Mouse (Mus musculus): ENCODE data around the gene Adgrg1. TPM values are rescaled to one million over a fixed set of nuclear protein-coding genes. Genes with fewer than 3 reads are reported as not detected.

Adgrg1 gene
- 133 and 140 TPM in 2 replicates for polyA plus RNA-seq (2014; fragmentation: Nextera tagmentation; extraction: Ambion mirVana)

GRCm38 (mm10) chr8:94974467-94975165, at the start of gene Adgrg1:
Gene Adgrg1, plus strand, starts transcription at chr8:94974751.
- no peak within 1 kb of the TSS for H3K4me3 ChIP-seq (ENCODE audit: low read depth, low read length)
- H3K36me3 ChIP-seq (ENCODE audit: control insufficient read depth, insufficient read depth, low read length): no peaks in the 10 kb centered on the region
- DNase-seq (ENCODE audit: low spot score) (no peak), ATAC-seq (ENCODE audit: insufficient read depth, low FRiP score, low TSS enrichment) (no peak)
- 48% methylated on average over 7 of the region's 7 CpGs for WGBS
- H3K4me1 ChIP-seq (ENCODE audit: control insufficient read depth, insufficient read depth, low read length): peaks cover 16% of the 10 kb centered on the region
- no peak within 1 kb of the TSS for H3K4me2 ChIP-seq (ENCODE audit: low read depth)
- H3K9ac ChIP-seq (ENCODE audit: low read length): no peak within 1 kb of the TSS
- no peaks in the 10 kb centered on the region for H3K9me3 ChIP-seq (ENCODE audit: control insufficient read depth, low read length)
- 0 out of 2 replicates have a peak, but pooled peaks cover 5% of the 10 kb centered on the region for H3K27me3 ChIP-seq (ENCODE audit: control insufficient read depth, insufficient read depth, low read length)
- no peak within 1 kb of the TSS for H3K27ac ChIP-seq (ENCODE audit: low read depth, low read length)

- 86% methylated on average over 3 of the region's 3 CpGs for WGBS
- H3K4me1 ChIP-seq (ENCODE audit: control insufficient read depth, insufficient read depth, low read length): no peaks in the 10 kb centered on the region
- no peaks in the 10 kb centered on the region for H3K9me3 ChIP-seq (ENCODE audit: control insufficient read depth, low read length)
- no peak overlapping the region for H3K27ac ChIP-seq (ENCODE audit: low read depth, low read length)
- ATAC-seq (ENCODE audit: insufficient read depth, low FRiP score, low TSS enrichment) (no peak), DNase-seq (ENCODE audit: low spot score) (no peak)
- no peak overlapping the region for H3K9ac ChIP-seq (ENCODE audit: low read length)
- H3K36me3 ChIP-seq (ENCODE audit: control insufficient read depth, insufficient read depth, low read length): no peaks in the 10 kb centered on the region
- no peaks in the 10 kb centered on the region for H3K27me3 ChIP-seq (ENCODE audit: control insufficient read depth, insufficient read depth, low read length)
- H3K4me3 ChIP-seq (ENCODE audit: low read depth, low read length): no peak overlapping the region
- no peak overlapping the region for H3K4me2 ChIP-seq (ENCODE audit: low read depth)
These were observed 46.3 kb upstream of the Adgrg1 start for GRCm38 (mm10) chr8:94928227-94928626.

- no peaks in the 10 kb centered on the region for H3K9me3 ChIP-seq (ENCODE audit: control insufficient read depth, low read length)
- H3K27me3 ChIP-seq (ENCODE audit: control insufficient read depth, insufficient read depth, low read length): no peaks in the 10 kb centered on the region
- no peak for ATAC-seq (ENCODE audit: insufficient read depth, low FRiP score, low TSS enrichment)
- no peak overlapping the region for H3K4me2 ChIP-seq (ENCODE audit: low read depth)
- H3K9ac ChIP-seq (ENCODE audit: low read length): no peak overlapping the region
- no peaks in the 10 kb centered on the region for H3K4me1 ChIP-seq (ENCODE audit: control insufficient read depth, insufficient read depth, low read length)
- H3K36me3 ChIP-seq (ENCODE audit: control insufficient read depth, insufficient read depth, low read length): no peaks in the 10 kb centered on the region
- WGBS: 62% methylated on average over 5 of the region's 5 CpGs
- no peak overlapping the region for H3K27ac ChIP-seq (ENCODE audit: low read depth, low read length)
- DNase-seq (ENCODE audit: low spot score): no peak
- no peak overlapping the region for H3K4me3 ChIP-seq (ENCODE audit: low read depth, low read length)
These were observed 40.6 kb upstream of the Adgrg1 start for GRCm38 (mm10) chr8:94933918-94934317.

GRCm38 (mm10) chr8:94935172-94935571, 39.4 kb upstream of the Adgrg1 start:
- Histone ChIP-seq H3K27ac (ENCODE audit: low read depth, low read length) (no peak overlapping the region), H3K4me2 (ENCODE audit: low read depth) (no peak overlapping the region), H3K4me1 (ENCODE audit: control insufficient read depth, insufficient read depth, low read length) (no peaks in the 10 kb centered on the region), H3K4me3 (ENCODE audit: low read depth, low read length) (no peak overlapping the region), H3K27me3 (ENCODE audit: control insufficient read depth, insufficient read depth, low read length) (no peaks in the 10 kb centered on the region), H3K9ac (ENCODE audit: low read length) (no peak overlapping the region), H3K36me3 (ENCODE audit: control insufficient read depth, insufficient read depth, low read length) (no peaks in the 10 kb centered on the region), H3K9me3 (ENCODE audit: control insufficient read depth, low read length) (no peaks in the 10 kb centered on the region)
- WGBS: 81% methylated on average over 3 of the region's 3 CpGs
- no peak for ATAC-seq (ENCODE audit: insufficient read depth, low FRiP score, low TSS enrichment)
- DNase-seq (ENCODE audit: low spot score): no peak

- Histone ChIP-seq H3K27me3 (ENCODE audit: control insufficient read depth, insufficient read depth, low read length) (no peaks in the 10 kb centered on the region), H3K4me2 (ENCODE audit: low read depth) (no peak overlapping the region), H3K4me3 (ENCODE audit: low read depth, low read length) (no peak overlapping the region), H3K36me3 (ENCODE audit: control insufficient read depth, insufficient read depth, low read length) (no peaks in the 10 kb centered on the region), H3K27ac (ENCODE audit: low read depth, low read length) (no peak overlapping the region), H3K9ac (ENCODE audit: low read length) (no peak overlapping the region), H3K4me1 (ENCODE audit: control insufficient read depth, insufficient read depth, low read length) (no peaks in the 10 kb centered on the region), H3K9me3 (ENCODE audit: control insufficient read depth, low read length) (no peaks in the 10 kb centered on the region)
- WGBS: 15% methylated on average over 6 of the region's 6 CpGs
- peak; percentile 75 for DNase-seq (ENCODE audit: low spot score)
- no peak for ATAC-seq (ENCODE audit: insufficient read depth, low FRiP score, low TSS enrichment)
These were observed 32.0 kb upstream of the Adgrg1 start for GRCm38 (mm10) chr8:94942566-94942965.

GRCm38 (mm10) chr8:94945185-94945584, 29.4 kb upstream of the Adgrg1 start:
- Histone ChIP-seq H3K9ac (ENCODE audit: low read length) (no peak overlapping the region), H3K4me3 (ENCODE audit: low read depth, low read length) (no peak overlapping the region), H3K4me2 (ENCODE audit: low read depth) (no peak overlapping the region), H3K9me3 (ENCODE audit: control insufficient read depth, low read length) (no peaks in the 10 kb centered on the region), H3K36me3 (ENCODE audit: control insufficient read depth, insufficient read depth, low read length) (no peaks in the 10 kb centered on the region), H3K27me3 (ENCODE audit: control insufficient read depth, insufficient read depth, low read length) (no peaks in the 10 kb centered on the region), H3K27ac (ENCODE audit: low read depth, low read length) (no peak overlapping the region), H3K4me1 (ENCODE audit: control insufficient read depth, insufficient read depth, low read length) (no peaks in the 10 kb centered on the region)
- WGBS: 58% methylated on average over 6 of the region's 6 CpGs
- DNase-seq (ENCODE audit: low spot score) (no peak), ATAC-seq (ENCODE audit: insufficient read depth, low FRiP score, low TSS enrichment) (no peak)

- no peak overlapping the region for H3K4me3 ChIP-seq (ENCODE audit: low read depth, low read length)
- H3K4me2 ChIP-seq (ENCODE audit: low read depth): no peak overlapping the region
- H3K27me3 ChIP-seq (ENCODE audit: control insufficient read depth, insufficient read depth, low read length): no peaks in the 10 kb centered on the region
- 70% methylated on average over 4 of the region's 4 CpGs for WGBS
- H3K4me1 ChIP-seq (ENCODE audit: control insufficient read depth, insufficient read depth, low read length): no peaks in the 10 kb centered on the region
- ATAC-seq (ENCODE audit: insufficient read depth, low FRiP score, low TSS enrichment) (no peak), DNase-seq (ENCODE audit: low spot score) (no peak)
- H3K9me3 ChIP-seq (ENCODE audit: control insufficient read depth, low read length): no peaks in the 10 kb centered on the region
- no peaks in the 10 kb centered on the region for H3K36me3 ChIP-seq (ENCODE audit: control insufficient read depth, insufficient read depth, low read length)
- H3K27ac ChIP-seq (ENCODE audit: low read depth, low read length): no peak overlapping the region
- H3K9ac ChIP-seq (ENCODE audit: low read length): no peak overlapping the region
These were observed 26.1 kb upstream of the Adgrg1 start for GRCm38 (mm10) chr8:94948421-94948820.

- no peak overlapping the region for H3K9ac ChIP-seq (ENCODE audit: low read length)
- H3K27ac ChIP-seq (ENCODE audit: low read depth, low read length): no peak overlapping the region
- no peak overlapping the region for H3K4me2 ChIP-seq (ENCODE audit: low read depth)
- WGBS: 89% methylated on average over 4 of the region's 4 CpGs
- no peaks in the 10 kb centered on the region for H3K27me3 ChIP-seq (ENCODE audit: control insufficient read depth, insufficient read depth, low read length)
- H3K9me3 ChIP-seq (ENCODE audit: control insufficient read depth, low read length): no peaks in the 10 kb centered on the region
- DNase-seq (ENCODE audit: low spot score): no peak
- H3K4me3 ChIP-seq (ENCODE audit: low read depth, low read length): no peak overlapping the region
- no peak for ATAC-seq (ENCODE audit: insufficient read depth, low FRiP score, low TSS enrichment)
- no peaks in the 10 kb centered on the region for H3K4me1 ChIP-seq (ENCODE audit: control insufficient read depth, insufficient read depth, low read length)
- H3K36me3 ChIP-seq (ENCODE audit: control insufficient read depth, insufficient read depth, low read length): no peaks in the 10 kb centered on the region
These were observed 25.5 kb upstream of the Adgrg1 start for GRCm38 (mm10) chr8:94949010-94949409.

GRCm38 (mm10) chr8:94950046-94950445, 24.5 kb upstream of the Adgrg1 start:
- no peak overlapping the region for H3K4me3 ChIP-seq (ENCODE audit: low read depth, low read length)
- peak; percentile 77 for DNase-seq (ENCODE audit: low spot score)
- no peaks in the 10 kb centered on the region for H3K36me3 ChIP-seq (ENCODE audit: control insufficient read depth, insufficient read depth, low read length)
- H3K27me3 ChIP-seq (ENCODE audit: control insufficient read depth, insufficient read depth, low read length): no peaks in the 10 kb centered on the region
- peak; percentile 68 for ATAC-seq (ENCODE audit: insufficient read depth, low FRiP score, low TSS enrichment)
- H3K9me3 ChIP-seq (ENCODE audit: control insufficient read depth, low read length): no peaks in the 10 kb centered on the region
- H3K4me2 ChIP-seq (ENCODE audit: low read depth): no peak overlapping the region
- 19% methylated on average over 4 of the region's 4 CpGs for WGBS
- no peaks in the 10 kb centered on the region for H3K4me1 ChIP-seq (ENCODE audit: control insufficient read depth, insufficient read depth, low read length)
- H3K27ac ChIP-seq (ENCODE audit: low read depth, low read length): no peak overlapping the region
- no peak overlapping the region for H3K9ac ChIP-seq (ENCODE audit: low read length)

All from neural tube, embryonic 11.5 days (tissue).